Mouse (Mus musculus): ENCODE results near the gene Higd1b.

GRCm38 (mm10) chr11:102838126-102838525 lies 2.5 kb downstream of the Higd1b start:
- TF ChIP-seq POLR2A (IDR thresholded peaks at IDR 0.05; ENCODE audit: insufficient read length, low read depth), result no peak
- TF ChIP-seq POLR2AphosphoS2 (IDR thresholded peaks at IDR 0.05; ENCODE audit: insufficient read length, low read depth), result no peak
- TF ChIP-seq MYOD1 (IDR thresholded peaks at IDR 0.05; ENCODE audit: control insufficient read depth in 1 of 3, insufficient read length in 2 of 3, low read depth in 2 of 3), result no peak
- no peak for TF ChIP-seq MYOG (IDR thresholded peaks at IDR 0.05; ENCODE audit: control insufficient read depth in 1 of 3, insufficient read depth in 1 of 3, insufficient read length in 2 of 3, low read depth in 2 of 3)
- no peak for TF ChIP-seq CEBPB (IDR thresholded peaks at IDR 0.05; ENCODE audit: insufficient read depth, poor library complexity, severe bottlenecking)
- TF ChIP-seq TCF12 (IDR thresholded peaks at IDR 0.05; ENCODE audit: insufficient read depth, poor library complexity, severe bottlenecking), result no peak

Measured in myocyte (in vitro differentiated cells).